Mouse (Mus musculus) liver (tissue): ENCODE measurements at regions not wholly inside any gene's neighbourhood (a gene's known extent, or its start where the extent isn't known, plus 50 kb on each side); places are given as distances from the start of the nearest gene placed in this dataset.

ENCODE experiments used
- DNase-seq: peaks from one replicate; pipeline ENCODE4 v3.0.0-alpha.2; 2020; ENCODE audit warnings: mixed read lengths

DNA sequence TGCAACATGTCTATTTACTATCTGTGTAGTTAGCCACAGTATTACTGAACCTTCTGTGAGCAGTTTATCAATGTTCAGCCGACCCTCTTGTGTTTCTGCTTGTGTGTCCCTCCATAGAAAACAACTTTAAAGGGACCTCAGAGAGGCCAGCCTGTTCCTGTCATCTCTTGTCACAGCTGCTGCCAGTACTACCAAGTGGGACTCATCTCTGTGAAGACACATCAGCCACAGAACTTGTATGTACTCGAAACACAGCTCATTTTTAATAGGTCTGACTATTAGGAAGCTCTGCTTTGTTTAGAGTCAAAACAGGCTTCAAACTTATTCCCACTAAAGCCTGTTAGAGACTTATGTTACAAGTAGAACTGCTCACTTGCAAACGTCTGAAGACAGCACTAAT lies 549.1 kb upstream of the Camk1g start:
- no peak for DNase-seq

DNA sequence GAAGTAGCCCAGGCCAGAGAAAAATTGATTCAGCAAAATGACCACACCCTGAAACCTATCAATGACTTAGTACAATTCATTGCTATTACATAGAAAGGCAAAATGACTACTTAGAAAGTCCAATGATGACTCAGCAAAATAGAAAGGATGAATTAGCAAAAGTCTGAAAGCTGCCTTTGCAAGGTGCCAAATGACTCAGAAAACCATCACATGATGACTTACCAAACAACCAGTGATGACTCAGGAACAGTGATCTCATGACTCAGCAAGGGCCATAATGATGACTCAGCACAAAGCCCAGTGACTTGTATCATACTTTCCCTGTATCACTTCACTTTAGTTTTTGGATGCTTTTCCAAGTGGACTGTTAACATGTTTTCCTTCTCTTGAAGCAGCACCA lies 535.6 kb upstream of the Camk1g start:
- DNase-seq: peak; percentile 10

DNA sequence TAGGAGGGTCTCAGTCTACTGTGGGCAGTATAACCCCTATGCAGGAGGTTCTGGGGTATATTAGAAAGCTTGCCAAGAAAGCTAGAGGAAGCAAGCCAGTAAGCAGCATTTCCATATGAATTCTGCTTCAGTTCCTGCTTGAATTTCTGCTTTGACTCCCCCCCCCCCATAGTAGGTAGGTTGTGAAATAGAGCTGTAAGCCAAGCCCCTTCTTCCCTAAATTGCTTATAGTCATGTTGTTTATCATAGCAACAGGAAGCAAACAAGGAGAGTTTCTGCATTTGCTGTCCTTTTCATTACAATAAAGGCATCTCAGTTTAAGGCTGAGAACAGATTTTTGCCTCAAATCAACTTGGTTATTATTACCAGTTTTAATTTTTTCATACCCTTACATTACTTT lies 524.0 kb upstream of the Camk1g start:
- DNase-seq: no peak

DNA sequence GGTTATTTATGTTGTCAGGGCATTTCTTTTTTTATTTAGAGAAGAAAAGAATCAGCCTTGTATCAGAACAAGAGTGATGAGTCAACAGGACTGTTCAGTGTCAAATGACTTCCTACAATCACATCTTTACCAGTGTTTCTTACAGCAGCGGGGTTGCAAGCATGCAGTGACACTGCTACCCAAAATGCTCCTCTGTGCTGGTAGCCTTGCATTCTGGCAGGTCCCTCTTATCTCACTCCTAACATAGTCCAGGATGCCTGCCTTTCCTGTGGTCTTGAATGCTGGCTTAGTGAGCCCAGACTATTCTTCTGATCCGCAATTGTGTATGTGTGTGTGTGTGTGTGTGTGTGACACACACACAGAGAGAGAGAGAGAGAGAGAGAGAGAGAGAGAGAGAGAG lies 506.4 kb upstream of the Camk1g start:
- DNase-seq: no peak

DNA sequence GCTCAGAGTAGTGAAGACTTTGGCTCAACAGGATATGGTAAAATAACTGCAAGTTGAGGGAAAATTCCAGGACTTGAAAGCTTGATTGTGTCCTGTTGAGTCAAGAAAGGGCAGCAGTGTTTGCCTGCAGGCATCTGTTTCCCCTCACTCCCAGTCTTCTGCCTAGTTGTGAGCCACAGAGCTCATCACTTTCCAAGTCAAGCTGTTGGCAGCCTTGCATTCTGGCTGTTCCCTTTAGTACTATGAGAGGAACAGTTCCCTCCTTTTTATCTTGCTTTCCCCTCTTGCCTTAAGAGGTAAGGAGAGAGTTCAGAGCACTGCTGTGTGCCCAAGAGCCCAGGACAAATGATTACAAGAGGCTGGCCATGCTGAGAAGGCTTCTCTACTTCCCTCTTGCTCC lies 506.0 kb upstream of the Camk1g start:
- DNase-seq: no peak

DNA sequence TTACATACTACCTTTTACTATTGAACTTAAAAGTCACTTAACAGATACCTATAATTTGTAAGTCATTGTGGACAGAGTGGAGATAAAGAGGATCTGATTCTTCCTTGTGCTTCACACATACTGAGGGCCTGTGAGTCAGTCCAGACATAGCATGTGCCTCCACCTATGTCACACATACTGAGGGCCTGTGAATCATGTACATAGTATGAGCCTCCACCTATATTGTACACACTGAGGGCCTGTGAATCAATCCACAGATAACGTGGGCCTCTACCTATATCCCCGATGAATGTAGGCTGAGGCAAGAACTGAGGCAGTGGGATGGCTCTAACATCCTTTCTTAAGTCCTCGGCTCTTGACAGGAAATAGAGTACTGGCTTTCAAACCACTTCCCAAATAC lies 505.2 kb upstream of the Camk1g start:
- no peak for DNase-seq

DNA sequence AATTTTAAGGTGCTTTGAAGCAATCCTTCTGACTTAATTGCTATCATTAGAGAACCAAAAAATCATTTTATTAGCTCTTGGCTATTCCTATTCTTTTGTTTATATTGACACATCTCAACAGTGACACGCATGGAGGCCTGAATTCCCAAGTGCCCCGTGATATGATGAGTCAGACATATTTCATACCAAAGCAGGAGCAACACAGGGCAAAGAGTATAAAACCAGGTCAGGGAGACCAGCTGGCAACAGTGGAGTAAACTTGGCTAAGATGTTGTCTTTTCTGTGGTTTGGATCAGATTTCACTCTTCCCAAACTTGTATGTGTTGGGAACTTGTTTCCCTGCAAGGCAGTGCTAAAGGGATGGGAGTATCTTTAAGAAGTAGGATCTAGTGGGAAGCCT lies 500.6 kb upstream of the Camk1g start:
- no peak for DNase-seq

DNA sequence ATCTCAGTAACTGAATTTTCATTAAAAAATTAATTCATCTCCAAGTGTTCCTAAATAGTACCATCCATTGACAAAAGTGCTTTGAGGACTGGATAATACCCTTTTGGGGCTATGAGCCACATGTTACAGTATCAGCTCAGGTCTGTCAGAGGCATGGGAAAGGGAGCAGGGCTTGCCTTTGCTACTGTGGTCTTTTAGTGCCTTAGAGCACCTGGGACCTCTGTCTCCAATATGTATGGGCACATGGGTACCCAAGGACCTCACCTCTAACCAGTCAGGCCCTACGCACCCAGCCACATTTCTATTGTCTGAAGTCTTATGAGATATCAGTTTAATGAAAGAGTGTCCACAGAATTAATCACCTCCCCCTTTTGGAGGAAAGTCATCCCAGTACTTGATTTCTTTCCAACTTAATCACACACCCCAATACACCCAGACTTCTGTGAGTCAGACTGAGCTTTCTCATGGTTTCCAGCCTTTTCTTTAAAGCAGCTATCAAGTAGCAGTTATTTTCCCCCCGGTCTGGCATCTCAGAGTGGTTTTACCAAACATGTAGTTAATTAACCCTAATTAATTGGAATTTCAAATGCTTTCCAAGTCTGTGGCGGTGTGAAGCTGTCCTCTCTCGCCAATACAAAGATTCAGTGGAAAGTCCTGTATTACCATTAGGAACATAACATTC lies 498.7 kb upstream of the Camk1g start:
- no peak for DNase-seq

DNA sequence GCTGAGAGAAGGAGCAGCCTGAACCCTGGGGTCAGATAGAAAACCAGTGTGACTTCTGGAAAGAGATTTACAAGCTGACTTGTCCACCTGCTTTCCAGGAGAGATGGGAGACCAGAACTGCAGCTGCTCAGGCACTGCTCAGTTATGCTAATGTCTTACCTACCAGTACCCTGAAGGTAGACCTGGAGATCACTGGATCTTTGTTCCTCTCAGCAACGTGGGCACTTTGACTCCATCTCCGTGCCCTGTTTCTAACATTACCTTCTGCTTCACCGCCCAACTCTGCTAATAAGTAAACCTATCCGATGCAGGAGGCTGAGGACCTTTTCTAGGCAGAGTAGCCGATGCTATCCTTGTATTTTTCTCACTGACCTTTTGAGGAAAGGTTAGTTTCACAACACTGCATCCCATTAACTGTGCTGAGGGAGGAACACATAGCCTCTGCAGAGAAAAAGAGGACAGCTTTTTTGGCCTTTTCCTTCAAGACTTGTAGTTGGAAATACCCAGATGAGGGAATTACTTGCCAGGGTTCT lies 490.7 kb upstream of the Camk1g start:
- no peak for DNase-seq

DNA sequence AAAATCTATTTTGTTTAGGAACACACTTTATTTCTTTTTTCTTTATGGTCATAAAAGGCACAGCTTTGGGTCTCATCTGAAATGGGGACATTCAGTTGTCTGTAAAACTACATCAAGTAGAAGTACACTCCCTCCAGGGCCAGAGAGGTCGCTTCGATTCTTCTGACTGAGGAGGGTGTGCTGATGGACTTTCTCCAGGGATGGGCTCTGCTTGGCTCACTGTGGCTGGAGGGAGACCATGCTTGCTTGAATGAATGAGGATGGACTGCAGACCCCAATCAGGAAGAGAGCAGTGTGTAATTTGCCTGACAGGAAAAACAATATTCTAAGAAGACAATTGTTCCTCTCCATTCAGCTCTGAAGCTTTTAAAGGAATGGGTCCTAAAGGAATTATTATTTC lies 490.3 kb upstream of the Camk1g start:
- DNase-seq: no peak

DNA sequence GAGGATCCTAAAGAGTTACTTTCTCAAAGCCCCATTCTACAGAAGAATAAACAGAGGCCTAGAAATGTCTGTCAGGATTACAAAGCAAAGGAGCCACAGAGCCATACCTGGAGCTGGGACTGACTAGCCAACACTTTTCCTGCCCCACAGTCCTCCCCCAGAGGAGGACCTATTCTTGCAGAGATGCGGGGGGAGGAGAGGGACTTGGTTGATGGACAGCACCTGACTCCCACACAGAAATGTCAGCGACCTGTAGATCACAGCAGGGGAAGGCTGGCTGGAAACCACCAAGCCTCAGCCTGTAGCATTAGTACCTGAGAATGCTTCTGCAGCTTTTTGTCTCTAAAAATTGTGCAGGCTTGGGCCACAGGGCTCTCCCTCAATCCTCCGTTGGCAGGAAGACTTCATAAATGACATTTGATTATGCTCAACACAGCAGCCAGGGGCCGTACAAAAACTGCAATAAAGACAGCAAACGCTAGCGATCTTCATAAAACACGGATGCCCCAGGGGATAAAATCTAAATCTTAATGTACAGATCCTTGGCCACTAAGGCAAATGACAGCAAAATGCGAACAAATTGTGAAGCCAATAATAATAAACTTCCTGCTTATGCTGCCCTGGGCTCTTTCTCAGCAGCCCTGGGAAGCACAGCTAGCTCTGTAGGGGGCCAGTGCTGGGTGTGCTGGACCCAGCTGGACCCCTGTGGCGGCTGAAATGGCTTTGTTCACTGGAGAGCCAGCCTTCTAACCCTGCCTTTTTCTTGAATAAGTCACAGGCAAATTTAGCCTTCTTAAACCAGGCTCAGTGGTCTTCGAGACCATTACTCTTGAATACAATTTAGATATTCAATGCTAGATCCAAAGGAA lies 489.4 kb upstream of the Camk1g start:
- no peak for DNase-seq

DNA sequence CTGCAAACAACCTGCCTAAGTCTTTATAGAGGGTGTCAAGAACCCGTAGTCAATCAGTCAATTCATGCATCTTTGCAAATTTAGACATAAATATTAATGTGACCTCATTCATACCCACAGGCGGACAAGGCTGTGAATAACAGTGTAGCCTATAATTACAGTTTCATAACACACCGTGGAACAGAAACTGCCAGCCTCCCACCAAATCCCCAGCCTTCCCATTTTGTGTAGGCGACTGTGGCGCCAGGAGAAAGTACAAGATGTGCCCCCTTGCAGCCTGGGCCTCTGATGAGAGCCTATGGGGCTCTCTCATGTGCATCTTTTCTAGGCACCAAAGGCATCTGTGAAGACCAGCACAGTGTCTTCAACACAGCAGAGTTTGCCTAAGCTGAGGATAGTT lies 477.8 kb upstream of the Camk1g start:
- no peak for DNase-seq

DNA sequence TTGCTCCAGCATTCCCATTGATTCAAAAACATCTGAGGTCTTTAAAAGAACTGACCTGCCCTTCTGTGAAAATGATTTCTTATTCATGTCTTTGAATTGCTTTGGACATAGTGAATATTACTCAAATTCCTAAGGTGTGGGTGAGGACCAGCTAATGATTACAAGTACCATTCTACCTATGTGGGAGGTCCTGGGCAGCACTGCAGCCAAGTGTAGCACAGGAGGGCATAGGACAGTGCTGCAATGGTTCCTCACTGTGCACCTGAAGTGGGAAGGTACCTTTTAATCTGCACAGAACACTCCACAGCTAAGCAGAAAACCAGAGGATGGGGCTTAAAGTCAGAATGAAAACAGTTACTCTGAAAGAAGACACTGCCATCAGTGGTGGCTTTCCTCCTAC lies 474.8 kb upstream of the Camk1g start:
- DNase-seq: no peak

DNA sequence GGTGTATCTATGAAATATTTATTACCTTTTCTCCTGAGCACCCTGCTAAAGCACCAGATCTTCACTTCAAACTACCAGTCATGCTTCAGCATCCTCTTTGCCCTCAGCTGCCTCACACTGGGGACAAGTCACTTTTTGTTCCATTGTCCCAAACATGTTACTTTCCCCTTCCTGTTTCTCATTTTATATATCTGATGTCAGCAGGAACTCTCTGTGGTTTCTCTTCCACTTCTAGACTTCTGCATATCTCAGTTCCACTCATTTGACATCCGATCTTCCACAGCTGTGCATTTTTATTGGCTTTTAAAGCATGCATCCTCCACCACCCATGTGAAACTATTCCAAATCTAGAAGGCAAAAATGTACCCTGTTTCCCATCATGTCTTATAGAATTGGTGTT lies 474.4 kb upstream of the Camk1g start:
- DNase-seq: no peak

DNA sequence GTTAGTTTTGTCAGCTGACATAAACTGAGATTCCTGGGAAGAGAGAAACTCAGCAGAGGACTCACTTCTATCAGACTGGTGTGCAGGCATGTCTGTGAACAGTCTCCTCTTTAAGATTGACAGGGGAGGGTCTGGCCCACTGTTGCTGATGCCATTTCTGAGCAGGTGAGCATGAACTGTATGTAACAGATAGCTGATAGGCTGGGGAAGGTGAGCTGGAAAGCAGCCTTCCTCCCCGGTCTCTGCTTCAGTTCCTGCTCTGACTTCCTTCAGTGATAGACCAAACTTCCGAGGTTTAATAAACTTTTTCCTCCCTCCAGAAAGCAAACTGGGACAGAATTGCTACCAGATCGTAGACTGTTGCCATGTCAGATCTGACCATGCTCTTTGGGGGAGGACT lies 430.9 kb upstream of the Camk1g start:
- DNase-seq: no peak

DNA sequence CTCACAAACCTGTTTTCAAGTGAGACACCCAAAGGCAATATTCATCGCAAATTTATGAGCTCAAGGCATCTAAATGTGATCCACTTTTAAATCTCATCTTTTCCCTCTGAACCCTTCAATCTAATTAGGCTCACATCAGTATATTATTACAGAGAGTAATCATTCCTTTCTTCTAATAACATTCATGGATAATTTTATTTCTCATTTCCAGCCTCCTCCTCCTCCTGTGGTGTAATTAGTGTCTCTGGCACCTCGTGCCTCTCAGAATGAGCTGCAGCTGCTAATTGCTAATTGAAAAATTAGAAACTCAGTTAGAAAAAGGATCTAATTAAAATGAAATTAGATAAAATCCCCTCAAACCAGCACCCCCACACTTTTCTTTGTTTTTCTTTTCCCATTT lies 420.5 kb upstream of the Camk1g start:
- DNase-seq: no peak

DNA sequence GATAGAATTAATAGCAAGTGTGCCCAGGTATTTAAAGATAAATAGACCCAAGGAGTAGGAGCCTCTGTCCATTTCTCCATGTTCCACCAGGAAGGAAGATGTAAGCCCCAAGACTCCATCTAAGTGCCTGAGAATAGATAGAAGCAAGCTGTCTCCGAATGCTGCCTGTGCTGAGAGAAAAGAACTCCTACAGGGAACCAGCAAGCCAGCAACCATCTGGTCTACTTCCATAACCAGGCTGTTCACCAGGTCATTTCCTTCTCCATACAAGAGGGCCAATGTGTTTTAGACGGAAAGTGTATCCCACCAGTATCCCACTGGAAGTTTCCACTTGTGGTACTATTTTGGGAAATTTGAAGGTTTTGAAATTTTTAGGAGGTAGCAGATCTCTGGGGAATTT lies 418.4 kb upstream of the Camk1g start:
- DNase-seq: no peak

DNA sequence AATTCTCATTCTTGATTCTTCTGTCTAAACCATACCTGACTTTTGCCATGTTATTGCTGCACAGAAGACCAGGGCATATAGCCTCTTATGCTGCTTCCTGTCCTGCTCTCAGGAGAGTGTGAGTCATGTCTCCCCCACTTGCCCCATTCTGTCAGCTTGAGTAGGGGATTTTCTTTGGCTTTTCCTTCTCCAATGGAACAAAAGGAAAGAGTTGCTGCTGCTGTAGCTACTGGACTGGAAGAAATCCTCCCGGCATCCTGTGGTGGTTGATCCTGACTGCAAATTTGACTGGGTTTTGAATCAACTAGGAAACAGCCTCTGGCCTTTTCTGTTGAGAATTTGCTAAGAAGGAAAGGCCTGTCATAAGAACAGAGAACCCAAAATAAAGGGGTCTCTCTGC lies 417.3 kb upstream of the Camk1g start:
- no peak for DNase-seq

DNA sequence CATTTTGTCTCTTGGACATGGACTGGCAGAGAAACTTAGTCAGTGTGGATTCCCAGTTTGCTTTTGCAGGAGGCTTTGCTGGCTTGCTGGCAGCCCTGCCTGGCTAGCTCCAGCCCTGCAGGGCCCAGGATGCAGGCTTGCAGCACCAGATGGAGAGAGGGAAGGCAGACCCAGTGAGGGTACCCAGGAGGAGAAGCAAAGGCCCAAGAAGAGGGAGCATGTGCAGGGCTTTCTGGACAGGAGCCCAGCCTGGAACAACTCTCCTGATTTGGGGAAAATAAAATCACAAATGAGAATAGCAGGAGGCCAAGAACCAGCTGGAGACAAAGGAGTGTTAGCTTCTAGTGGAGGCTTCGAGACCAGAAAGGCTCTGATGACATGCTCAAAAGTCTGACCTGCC lies 414.9 kb upstream of the Camk1g start:
- DNase-seq: no peak

DNA sequence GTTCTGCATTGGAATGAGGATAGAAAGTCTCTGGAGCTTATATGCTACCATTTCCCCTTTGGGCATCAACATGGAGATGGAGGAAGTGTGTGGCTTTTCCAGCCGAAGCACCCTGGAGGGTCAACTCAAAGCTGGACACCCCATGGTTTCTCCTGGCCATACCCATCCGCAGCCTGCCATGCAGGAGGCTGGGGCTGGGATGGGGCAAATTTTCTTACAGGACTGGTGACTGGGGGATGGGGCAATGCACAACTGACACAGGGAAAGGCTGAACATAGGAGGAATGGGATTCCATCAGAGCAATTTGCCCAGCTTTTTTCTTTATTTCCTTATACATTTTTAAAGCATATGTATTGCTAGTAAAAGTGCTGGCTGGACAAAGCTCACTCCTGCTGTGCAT lies 414.4 kb upstream of the Camk1g start:
- DNase-seq: no peak

DNA sequence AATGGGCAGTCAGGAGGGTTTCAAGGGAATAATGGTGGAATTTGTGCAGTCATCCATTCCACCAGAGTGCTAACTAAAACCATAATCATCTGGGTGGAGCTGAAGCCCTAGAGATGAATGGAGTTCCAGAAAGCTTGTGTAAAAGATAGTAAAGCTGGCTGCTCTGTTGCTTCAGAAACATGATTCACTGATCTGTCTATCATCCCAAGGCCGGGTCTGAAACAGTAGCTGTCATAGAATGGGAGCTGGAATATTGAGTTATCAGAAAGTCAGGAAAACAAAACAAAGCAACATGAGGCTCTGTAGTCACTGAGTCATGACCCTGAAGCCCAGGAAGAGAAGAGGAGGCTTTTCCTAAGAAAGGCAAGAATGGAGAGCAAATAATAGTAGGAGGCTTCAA lies 408.1 kb upstream of the Camk1g start:
- no peak for DNase-seq

DNA sequence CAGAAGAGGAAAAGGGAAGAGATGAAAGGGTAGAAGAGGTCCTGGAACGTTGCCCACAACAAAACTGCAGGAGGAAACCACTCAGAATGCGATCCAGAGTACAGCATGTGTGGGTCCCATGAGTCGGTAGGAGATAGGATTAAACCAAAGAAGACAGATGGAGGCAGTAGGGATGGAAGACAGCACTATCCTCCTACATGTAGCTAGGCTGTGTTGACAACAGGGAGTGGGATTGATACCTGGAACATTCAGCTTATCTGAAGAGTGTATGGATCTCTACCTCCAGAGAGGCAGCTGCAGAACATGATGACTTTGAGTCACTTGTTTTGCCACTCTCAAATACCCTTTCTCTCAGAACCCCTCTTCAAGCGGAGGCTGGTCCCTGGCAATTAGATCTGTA lies 399.4 kb upstream of the Camk1g start:
- DNase-seq: no peak

DNA sequence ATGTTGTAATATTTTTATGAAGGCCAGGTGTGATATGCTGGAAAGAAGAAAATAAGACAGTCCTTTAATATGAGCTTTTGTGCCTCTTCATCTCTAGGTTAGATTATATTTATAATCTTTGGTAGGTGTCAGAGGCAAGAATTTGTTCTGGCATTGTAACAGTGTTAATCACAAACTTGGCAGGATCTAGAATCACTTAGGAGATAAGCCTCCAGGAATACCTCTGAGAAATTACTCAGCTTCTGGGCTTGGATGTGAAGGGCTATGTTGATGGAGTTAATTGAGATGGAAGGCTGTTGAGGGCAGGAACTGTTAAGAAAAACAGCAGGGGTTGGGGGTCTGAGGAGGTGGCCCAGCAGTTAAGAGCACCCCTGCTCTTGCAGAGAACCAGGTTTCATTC lies 394.0 kb upstream of the Camk1g start:
- DNase-seq: no peak

DNA sequence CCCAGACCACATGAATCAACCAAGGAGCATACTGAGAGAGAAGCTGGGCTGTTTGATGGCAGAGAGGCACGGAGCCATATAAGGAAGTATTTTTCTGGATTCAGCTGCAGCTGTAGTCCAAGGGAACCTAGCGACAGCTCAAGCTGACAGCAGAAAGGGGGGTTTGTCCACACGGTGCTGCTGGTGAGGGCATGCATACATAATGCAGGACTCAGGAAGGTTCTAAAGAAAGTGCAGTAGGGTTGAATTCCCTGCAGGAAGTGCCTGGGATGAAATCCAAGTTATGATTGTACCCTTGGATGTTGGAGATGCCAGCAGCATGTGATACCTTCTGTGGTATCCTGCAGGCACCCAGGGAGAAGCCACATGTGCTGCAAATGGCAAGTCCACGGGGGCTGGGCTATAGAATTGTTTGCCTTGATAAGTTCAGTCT lies 381.7 kb upstream of the Camk1g start:
- DNase-seq: no peak
